Mouse (Mus musculus): Measurements from ENCODE around the gene Nudt21.

Nudt21 gene

DNA sequence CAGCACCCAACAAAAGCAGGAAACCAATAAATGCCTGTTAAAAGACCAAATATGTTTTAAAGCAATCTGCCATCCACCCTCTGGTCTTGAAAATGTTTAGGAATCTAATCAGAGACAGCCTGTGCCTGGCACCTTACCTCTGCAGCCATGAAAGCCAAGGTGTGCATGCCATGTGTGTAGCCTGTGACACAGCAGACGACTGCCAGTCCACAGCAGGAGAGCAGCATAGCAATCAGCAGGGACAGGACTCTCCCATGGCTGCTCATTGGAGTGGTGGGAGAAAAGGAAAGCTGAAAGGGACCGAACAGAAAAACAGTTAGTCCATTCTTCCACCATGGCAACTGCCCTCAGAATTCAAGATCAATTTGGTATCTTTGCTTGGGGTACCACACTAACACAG lies 37.9 kb downstream of the Nudt21 start:
- DNase-seq, result no peak

DNA sequence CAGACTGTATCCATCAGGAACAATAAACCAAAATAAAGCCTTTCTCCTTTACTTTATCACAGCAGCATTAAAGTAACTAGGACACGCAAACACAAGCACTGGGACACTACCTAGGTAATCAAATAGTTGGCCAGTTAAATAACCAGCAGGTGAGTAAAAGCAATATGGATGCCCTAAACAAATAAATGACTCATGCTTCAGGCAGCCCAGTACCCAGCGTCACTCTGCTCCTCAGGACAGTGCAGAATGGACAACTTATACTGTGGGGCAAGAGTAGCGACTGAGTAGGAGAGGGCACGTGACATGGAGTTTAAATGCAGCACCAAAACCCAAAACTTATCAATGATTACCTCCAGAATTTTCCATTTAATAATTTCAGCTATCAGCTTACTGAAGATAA lies 47.1 kb downstream of the Nudt21 start:
- DNase-seq, result no peak

GRCm38 (mm10) chr8:93984731-93985130 lies 52.1 kb downstream of the Nudt21 start:
- DNase-seq, result no peak

GRCm38 (mm10) chr8:93983827-93984226 lies 53.0 kb downstream of the Nudt21 start:
- no peak for DNase-seq

DNA sequence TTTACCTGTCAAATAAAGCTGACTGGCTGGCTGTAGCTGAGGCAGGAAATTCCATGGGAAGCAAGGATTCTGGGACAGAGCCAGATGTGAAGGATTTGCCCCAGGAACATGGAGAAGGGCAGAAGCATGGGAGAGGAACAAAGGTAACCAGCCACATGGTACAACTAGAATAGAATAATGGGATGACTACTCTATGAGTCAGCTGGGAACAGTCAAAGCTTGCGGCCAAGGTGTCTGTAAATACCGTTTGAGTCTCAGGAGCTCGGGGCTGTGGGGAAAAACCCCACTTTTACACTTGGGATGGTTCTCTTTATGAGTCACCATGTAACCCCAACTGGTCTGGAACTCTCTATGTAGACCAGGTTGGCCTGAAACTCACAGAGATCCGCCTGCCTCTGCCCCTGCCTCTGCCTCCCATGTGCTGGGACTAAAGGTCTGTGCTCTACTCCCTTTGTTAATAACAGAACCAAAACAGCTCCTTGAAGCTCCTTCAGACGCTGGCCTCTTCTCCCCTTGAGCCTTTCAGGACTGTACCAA lies 55.1 kb downstream of the Nudt21 start:
- DNase-seq, result no peak

- DNase-seq, result no peak
Measured at GRCm38 (mm10) chr8:93980141-93980540, 56.7 kb downstream of the Nudt21 start.

GRCm38 (mm10) chr8:93976446-93977211 lies 60.2 kb downstream of the Nudt21 start:
- DNase-seq, result no peak

GRCm38 (mm10) chr8:93975358-93975757 lies 61.5 kb downstream of the Nudt21 start:
- DNase-seq, result no peak

GRCm38 (mm10) chr8:93974602-93975186 lies 62.1 kb downstream of the Nudt21 start:
- no peak for DNase-seq

DNA sequence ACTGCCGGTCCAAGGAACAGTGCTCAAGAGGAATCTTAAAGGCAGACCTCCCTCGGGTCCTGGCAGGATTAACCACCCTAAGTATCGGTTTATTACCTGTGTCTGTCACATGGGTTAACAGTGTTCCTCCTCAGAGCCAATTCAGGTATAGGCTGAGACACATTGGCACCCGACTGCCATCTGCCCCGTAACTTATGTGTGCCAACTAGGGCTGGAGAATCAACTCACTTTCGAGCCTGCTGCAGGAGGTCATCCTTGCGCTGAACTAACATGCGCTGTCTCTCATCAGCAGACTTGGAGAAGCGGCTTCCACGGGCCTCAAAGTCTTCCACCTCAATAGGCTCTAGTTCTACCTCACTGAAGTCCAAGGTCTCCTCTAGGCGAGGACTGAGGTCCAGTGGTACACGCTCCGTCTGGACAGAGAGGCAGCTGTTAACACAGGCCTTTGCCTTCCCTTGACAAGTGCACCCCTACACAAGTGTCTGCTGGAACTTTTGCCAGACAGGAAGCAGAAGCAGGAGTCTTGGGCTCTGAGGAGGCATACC lies 62.9 kb downstream of the Nudt21 start:
- DNase-seq, result no peak

DNA sequence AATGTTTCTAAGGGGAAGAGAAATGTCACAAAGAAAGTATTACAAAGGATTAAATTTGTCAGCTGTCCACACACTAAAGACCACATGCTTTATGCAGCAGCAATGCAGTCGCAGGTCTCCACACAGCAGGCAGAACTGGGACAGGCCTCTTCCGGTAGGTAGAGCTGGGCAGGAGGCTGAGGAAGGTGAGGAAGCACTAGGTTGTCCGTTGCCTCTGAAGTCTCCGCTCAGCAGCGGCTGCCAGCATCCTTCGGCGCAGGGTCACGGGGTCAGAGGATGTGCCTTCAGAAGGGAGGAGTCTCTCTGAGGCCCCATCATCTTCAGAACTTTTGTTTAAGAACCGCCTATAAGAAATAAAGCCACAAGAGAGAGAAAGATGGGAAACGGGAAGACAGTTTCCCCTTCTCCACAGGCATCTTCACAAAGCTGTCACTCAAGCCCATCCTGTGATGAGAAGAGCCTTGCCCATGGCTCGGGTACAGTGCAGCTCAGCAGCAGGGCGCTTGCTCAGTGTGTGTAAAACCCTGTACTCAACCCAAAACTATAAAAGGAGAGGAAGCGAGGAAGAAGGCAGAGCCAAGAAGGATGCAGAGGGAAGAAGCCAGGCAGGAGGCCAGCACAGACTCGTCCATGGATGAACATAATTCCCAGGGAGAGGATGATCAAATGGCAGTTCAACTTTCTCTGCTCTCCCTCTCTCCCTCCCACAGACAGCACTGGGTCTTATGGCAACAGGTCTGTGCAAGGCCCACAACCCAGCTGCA lies 63.7 kb downstream of the Nudt21 start:
- no peak for DNase-seq

DNA sequence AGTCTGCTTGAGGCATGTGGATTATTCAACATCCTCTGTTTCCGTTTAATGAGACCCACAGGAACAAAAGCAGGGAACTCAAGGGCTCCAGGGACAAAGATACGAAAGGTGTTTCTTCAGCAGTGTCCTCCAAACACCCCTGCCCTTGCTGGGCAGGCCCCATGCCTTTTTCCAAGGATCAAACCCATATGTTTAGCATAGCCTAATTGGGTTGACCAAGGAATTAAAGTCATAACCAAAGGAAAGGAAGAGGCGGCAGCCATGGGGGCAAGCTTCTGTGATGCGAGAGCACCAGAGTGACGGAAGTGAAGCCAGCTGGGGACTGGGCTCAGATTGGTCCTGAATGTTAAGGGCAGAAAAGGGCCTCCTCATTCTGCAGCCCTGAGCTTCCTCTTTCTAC lies 64.6 kb downstream of the Nudt21 start:
- no peak for DNase-seq

- no peak for DNase-seq
Measured at GRCm38 (mm10) chr8:93971451-93971850, 65.4 kb downstream of the Nudt21 start.

DNA sequence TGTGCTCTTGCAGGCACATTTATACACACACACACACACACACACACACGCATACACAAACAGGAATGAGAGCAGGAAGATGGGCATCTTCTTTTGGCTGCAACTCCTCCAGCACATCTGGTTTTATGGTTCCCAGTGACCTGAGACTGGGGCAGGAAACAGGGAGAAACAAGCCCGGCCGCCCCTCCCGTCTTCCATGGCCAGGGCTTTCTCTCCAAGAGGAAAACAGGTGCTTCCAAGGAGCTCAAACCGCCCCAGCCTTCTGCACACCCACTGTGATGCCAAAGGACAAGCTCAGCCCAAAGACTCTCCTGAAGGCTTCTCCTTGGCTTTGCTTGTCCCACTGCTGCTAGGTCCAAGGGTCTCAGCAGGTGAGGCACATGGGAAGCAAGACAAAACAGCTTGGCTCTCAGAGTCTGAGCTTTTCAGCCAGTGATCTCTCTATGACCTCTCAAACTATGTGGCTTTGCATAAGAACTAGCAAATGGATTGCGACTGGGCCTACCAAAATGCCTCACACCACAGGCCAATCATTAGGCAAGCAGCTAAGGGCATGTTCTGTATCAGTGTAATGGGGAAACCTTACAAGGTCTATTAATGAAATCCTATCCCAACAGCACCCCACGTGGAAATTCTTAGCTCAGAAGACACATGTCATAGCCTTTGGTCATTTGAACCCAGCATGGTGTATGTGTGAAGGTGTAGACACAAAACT lies 67.0 kb downstream of the Nudt21 start:
- no peak for DNase-seq

DNA sequence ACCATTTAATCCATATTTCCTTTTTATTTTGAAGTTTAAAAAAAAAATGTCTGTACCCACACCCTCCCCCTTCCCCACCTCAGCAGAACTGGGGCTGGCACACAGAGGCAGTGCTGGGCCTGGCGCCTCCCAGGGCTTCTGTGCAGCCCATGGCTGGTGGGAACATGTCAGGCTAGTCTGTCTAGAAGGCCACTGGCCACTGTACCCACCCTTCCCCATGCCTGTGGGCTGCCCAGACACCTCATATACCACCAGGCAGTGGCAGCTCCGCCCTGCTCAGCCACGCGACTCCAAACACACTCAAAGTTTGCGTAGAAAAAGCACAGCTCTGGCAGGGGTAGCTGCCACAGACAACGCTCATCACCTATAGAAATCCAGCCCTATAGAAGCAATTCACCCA lies 68.5 kb downstream of the Nudt21 start:
- no peak for DNase-seq
